Mouse (Mus musculus) right cerebral cortex, adult 2 months (tissue): ENCODE data around the gene Rpap1.

ENCODE experiments used
- DNase-seq, 2 experiments: peaks; one replicate each; pipeline ENCODE4 v3.0.0; 2021 to 2022; ENCODE audit warnings: low spot score in 2 of 2

The Rpap1 gene

DNA sequence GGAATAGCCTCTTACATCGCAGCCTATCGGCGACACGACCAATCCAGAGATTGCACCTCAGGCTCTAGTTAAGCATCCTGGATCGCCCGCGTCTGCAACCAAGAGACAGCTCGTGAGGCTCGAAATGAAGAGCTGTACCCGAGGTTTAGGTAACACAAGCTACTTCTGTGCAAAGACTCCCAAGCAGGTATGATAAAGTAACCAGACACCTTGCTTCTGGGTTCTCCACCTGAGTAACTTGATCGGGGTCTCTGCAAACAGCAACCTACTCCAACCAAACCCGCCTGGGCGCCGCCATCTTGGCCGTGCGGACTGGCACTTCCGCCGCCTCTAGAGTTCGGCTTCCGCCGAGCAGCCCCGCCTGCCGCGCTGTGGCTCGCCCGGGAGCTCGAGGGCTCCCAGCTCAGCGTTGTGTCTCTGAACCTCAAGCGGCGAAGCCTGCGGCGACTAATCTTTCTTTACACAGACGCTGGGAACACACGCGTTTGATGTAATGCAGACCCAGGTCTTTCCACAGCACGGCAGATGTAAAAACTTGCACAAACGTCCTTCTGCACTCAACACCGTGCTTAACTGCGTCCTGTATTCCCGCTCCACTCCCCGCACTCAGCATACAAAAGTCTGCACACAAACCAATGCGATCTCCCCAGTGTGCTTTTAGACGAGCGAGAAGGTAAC lies at the start of gene Rpap1:
TSS of gene Rpap1 (minus strand) at position 332 of the 678 bp plus-strand sequence.
- DNase-seq = peak; percentile 87

DNA sequence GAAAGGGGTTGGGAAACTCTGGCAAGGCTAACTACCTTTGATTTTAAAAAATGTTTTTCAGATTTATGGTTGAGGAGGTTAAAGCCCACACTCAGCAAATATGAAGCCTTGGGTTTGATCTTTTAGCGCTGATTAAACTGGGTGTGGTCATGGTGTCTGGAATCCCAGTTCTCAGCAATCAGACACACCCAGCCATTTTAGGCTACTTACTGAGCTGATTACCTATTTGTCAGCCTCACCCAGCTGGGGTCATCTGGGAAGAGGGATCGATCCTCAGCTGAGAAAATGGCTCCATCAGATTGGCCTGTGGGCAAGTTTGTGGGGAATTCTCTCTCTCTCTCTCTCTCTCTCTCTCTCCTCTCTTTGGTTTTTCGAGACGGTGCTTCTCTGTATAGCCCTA lies 46.9 kb upstream of the Rpap1 start:
- no peak for DNase-seq

DNA sequence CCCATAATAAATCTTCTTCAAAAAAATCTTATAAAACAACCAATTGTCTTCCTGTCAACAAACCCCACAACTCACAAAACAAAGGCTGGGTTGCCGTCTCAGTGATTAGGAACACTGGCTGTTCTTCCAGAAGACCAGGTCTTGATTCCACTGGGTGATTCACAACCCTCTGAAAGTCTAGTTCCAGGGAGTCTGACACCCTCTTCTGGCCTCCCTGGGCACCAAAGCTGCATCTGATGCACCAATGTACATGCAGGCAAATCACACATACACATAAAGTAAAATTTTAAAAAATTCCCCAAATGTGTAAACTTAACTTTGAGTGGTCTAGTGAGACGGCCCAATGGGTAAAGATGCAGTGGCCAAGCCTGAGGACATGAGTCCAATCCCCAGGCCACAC lies 43.2 kb upstream of the Rpap1 start:
- no peak for DNase-seq

DNA sequence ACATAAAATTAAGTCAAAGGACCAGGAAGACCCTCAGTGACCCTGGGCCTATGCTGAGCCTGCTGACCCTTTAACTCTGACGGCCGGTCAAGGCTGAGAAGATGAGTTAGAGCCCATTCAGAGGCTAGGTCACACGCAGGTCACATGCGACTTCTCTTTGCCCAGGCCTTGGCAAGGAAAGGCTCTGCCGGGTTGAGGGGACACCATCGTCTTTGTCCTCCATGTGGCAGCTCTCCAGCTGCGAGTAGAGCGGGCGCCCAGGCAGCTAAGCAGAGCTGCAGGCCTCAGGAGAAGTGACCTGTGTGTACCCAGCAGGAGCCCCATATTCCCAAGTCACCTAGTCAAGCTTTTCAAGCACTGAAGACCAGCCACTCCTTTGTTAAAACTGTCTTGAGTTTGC lies 33.8 kb upstream of the Rpap1 start:
- DNase-seq = peak in 1 of 2 experiments; percentile 42

DNA sequence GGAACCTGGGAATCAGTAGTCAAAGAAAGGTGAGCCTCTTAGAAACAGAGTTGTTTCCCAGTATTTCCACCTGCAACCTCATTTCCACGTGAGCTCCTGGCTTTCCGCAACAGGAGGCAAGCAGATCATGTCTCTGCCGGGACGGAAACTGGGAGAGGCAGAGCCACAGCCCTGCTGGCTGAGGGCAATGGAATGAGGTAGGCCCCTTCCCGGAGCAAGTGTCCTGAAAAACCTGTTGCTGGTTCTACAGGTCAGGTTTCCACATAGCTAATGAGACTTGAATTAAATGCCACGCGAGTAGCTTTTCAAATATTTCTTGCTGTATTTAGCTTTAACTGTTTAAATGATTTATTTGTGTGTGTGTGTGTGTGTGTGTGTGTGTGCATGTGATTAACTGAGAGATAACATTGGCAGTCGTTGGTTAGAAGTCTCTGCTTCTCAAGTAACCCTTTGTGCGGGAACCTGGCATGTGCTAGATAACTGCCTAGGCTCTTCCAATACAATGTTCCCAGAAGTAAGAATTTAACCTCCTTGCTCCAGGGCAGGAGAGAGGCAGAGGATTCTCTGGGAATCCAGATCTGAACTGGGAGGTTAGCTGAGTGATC lies 31.4 kb upstream of the Rpap1 start:
- DNase-seq = no peak

DNA sequence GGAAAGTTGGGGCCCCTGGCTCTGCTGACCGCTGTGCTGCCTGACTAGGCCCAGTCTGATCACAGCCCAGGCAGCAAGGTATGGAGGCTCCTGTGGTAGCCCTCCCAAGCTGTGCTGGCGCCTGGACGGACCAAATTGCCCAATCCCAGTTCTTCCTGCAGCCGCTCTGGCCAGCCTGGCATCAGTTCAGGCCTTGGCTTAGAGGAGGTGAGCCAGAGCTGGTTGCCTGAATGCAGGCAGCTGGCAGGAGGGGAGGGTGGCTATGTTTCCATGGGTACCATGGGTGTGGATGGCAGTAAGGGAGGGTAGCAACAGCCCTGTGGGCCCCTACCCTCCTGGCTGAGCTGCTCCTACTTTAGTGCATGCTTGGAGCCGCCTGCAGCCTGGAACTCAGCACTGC lies 29.7 kb upstream of the Rpap1 start:
- peak in 1 of 2 experiments; percentile 58 for DNase-seq

DNA sequence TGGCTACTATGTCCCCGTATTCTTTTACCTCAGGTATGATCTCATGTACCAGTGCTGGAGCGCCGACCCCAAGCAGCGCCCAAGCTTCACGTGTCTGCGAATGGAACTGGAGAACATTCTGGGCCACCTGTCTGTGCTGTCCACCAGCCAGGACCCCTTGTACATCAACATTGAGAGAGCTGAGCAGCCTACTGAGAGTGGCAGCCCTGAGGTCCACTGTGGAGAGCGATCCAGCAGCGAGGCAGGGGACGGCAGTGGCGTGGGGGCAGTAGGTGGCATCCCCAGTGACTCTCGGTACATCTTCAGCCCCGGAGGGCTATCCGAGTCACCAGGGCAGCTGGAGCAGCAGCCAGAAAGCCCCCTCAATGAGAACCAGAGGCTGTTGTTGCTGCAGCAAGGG lies 29.3 kb upstream of the Rpap1 start:
- no peak for DNase-seq

DNA sequence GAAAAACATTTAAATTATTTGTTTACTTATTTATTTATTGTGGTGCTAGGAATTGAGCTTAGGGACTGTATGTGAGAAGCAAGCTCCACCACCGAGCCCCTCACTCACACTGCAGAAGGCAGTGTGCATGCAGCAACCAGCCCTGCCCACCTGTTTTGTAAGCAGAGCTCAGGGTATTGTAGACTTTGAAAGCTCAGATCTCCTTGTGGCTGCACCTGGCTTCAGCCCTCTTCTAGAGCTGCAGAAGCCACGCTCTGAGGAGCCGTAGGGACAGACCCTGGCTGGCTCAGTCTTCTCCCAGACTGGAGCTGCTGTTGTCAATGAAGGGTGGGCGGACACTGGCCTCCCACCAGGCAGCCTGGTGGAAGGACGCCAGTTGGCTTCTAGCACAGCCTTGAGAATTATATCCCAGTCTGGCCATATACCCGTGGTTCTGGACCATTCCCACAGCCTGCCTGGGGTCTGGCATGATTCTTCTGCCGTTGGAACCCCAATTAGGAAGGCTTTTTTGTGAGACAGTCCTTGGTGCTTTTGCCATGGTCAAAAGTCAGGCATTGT lies 27.1 kb upstream of the Rpap1 start:
- DNase-seq = peak in 1 of 2 experiments; percentile 83

DNA sequence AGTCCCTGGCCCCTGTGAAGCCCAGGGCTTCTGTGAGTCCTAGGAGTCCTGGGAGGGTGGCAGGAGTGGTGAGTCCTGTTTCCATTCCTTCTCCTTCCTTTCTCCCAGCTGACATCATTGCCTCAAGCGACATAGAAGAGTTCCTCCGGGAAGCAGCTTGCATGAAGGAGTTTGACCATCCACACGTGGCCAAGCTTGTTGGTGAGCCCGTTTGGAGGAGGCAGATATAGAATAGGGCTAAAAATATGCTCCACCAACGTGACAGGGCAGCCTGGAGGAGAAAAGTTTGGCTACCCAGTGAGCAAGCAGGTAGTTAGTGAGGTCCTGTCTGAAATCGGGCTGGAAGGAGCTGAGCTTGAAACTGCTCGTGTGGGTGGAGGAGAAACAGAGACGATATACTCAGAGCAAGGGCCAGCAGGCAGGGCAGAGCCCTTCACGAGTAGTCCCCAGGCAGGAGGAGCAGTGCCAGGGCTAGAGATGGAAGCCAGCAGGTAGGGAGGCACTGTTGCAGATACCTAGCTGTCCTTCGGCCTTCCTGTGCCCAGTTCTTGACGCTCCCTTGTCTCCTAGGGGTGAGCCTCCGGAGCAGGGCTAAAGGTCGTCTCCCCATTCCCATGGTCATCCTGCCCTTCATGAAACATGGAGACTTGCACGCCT lies 24.3 kb upstream of the Rpap1 start:
- DNase-seq = peak; percentile 47 to 58

DNA sequence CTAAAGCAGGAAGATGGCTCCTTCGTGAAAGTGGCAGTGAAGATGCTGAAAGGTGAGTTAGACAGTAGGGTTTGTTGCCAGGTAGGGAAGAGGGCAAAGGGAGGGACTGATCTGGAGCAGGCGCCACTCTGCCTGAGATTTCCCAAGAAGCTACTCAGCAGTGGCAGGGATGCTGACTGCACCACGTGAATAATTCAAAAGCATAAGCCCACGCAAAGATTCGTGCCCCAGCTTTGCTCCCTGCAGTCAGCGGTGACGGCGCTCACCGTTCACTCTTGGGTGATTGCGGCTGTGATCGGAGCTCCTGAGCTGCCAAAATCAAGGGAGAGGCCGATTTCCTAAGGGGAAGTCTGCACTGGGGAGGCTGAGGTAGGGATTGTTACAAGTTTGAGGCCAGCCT lies 23.6 kb upstream of the Rpap1 start:
- peak in 1 of 2 experiments; percentile 45 for DNase-seq

DNA sequence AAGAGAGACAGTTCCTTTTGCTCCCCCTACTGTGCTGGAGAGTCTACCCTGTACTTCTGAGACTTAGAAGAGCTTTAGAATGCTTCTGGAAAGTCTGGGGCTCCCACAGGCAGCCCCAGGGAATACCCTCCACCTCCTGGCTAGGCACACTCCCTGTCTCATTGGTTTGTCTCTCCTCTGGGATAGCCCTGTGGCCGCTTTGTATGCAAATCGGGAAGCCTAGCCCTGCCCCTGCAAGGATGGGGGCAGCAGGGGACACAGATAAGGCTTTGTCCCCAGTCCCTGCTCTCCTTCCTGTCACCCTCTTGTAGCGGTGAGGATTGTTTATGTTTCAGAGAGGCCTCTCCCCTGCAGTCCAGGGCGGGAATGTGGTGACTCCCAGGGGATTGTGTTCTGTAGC lies 21.5 kb upstream of the Rpap1 start:
- no peak for DNase-seq

DNA sequence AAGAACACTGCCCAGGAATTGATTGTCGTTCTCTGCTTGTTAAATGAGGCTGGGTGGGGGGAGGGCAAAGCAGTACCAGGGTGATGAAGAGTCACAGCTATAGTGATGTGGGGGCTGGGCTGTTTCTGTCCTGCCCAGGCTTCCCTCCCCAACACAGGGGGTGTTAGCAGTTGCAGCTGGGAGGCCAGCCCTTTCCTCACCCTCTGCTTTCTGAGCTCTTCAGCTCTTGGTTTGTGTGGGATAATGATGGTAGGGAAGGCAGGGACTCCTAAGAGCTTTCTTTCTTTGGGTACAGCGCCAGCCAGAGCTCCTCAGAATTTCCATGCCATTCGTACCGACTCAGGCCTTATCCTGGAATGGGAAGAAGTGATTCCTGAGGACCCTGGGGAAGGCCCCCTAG lies 21.1 kb upstream of the Rpap1 start:
- no peak for DNase-seq

DNA sequence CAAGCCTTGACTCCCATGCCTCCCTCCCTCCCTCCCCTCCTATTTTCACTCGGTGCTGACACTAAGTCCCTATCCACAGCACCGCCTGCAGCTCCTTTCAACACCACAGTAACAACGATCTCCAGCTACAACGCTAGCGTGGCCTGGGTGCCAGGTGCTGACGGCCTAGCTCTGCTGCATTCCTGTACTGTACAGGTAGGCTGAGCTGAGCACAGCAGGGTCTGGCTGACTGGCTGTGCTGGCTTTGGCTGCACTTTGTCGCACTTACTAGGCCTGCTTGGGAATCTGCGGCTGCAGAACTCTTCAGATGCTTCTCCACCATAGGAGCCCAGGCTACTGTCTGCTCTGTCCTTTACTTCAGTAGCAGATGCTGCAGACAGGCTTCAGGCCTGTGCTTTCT lies 18.2 kb upstream of the Rpap1 start:
- DNase-seq = peak in 1 of 2 experiments; percentile 6

DNA sequence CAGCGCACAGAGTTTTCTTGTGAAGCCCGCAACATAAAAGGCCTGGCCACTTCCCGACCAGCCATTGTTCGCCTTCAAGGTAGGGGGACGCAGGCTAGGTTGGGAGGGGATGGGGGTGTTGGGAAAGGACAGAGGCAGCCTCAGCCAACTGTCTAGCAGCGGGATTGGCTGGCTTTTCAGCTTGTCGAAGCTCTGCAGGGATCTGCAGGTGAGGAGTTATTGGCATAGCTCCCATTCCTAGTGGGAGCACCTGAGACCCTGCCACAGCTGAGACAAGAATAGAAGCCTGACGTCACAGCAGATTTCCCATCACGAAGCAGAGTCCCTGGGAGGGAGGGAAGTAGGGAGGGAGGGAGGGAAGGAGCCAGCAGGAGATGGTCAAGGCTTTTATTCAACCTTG lies 17.4 kb upstream of the Rpap1 start:
- peak in 1 of 2 experiments; percentile 29 for DNase-seq

DNA sequence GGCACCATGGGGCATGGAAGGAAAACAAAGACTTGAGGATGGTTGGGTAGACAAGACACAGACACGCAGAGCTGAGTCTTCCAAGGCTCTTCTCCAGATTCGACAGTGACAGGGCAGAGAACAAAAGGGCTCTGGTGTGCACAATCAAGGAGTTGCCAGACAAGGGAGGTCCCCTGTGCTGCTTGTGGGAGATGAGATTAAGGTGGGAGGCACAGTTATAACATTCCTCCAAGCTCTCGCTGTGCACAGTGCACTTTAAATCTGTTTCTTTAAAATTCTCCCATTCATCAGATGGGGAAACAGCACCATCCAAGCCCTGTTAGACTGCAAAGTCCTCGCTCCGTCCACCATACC lies 16.9 kb upstream of the Rpap1 start:
- DNase-seq = peak in 1 of 2 experiments; percentile 7

DNA sequence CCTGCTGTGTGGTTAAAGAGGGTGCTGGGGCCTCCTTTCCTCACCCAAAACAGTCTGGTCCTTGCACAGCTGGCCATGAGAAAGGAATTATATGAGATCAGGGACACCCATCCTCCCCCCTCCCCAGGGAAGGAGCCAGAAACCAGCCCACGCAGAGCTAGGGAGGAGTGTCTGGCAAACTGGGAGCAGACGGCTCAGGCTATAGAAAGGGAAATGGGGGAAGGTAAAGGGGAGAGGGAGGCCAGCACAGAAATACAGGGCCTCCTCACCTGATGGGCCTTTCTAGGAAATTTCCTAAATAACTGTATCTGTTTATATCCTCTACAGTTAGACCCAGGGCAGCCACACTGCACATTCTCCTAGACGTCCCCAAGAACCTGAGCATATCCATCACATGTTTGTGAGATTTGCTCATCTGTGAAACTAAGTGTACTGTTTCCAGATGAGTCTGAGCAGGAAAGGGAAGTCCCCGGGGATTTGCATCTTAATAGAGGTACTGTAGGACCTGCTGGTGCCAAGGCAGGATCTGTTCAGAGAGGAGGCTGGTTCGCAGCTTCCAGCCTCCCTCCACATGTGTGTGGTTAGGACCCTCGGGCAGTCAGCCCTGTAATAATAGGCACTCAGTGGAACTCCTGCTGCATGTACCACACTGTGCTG lies 16.4 kb upstream of the Rpap1 start:
- DNase-seq = peak; percentile 72 to 78

DNA sequence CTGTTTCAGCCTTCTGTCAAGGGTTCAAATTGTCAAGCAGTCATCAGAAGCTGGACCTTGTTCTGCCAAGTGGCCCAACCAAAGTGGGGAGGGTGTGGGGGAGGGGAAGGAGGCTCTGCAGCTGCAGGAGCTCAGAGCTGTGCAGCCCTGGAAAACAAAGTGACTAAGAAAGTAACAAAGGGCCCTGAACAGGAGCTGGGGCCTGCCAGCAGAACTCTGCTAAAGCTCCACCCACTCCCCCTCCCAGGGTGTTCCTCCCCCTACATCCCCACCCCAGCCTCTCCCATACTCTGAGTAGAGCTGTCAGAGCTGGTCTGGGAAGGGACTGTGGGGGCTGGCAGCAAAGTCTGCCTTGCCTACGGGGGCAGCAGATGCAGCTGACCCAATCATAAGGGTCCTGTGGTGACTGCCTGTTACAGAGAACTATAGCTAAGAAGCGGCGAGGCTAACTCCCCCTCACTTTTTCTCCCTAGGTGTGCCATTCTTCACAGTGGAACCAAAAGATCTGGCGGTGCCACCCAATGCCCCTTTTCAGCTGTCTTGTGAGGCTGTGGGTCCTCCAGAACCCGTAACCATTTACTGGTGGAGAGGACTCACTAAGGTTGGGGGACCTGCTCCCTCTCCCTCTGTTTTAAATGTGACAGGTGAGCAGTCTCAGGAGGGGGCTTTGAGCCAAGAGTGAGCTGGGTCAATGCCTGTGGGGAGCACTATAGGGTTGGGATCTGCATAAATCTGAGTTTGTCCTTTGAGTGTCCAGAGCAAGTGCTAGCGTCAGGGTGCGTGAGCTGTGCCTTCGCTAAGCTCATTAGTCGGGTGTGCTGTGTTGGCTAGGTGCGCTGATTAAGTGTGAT lies 15.7 kb upstream of the Rpap1 start:
- DNase-seq = peak in 1 of 2 experiments; percentile 23

DNA sequence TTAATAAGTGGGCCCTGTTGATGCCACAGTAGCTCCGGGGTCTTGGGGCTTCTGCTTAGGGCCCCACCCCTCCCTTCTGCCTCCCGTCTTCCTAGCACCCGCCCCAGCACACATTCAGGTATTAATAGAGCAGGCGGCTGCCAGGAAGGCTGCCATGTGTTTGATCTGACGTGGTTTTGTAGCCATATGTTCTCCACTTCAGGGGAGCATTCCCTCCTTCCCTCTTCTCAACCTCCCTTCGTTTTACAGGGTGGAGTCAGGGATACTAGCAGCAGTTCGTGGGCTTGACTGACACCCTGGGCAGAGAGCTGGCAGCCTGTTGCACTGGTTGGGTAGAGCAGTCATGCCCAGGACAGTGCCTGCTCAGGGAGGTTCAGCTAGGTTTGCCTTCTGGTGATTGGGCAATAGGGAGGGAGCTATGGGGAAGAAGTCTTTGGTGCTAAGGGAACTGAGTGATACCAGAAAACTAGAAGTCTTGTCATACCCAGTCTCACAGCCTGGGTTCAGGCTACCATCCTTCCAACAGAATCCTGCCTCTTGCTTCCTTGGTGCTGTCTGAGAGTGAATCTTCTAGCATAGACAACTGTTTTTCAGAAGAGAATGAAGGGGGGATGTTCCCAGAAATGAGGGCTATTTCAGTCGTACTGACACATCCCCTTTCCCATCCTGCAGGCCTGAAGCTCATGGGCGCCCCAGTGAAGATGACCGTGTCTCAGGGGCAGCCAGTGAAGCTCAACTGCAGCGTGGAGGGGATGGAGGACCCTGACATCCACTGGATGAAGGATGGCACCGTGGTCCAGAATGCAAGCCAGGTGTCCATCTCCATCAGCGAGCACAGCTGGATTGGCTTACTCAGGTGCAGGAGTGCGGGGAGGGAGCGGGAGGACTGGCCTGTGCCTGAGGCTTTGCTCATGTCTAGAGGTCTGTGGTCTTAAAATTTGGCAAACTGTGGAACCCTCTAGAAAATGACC lies 13.8 kb upstream of the Rpap1 start:
- peak; percentile 81 to 84 for DNase-seq

DNA sequence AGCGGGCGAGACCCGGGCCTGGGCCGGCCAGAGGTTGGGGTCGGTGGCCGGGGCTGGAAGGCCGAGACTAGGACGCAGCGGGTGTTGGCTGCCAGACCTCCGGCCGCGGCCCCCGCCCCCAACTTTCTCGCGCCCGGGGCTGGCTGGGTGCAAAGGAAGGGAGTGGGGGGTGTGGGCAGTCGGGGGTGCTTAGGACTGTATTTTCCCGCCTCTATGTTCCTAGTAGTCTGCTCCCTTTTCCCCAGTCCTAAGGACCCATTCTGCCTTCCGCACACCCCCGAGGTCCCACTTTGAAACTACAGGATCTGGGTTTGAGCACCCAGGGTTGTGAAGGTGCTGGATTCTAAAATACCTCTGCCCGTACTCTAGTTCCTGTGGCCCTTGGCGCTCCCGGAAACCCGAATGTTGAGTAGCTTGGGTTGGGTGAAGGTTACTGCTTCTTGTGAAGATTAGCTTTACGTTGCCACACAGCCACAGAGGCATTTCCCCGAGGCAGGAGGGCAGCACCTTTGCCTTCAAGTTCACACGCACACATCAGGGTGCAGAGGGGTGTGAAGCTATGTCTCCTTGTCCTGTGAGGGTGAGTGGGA lies 12.7 kb upstream of the Rpap1 start:
- peak in 1 of 2 experiments; percentile 30 for DNase-seq
